Mouse (Mus musculus) adrenal gland, adult 2 months (tissue): ENCODE measurements around the gene C1ql3. TPM values are rescaled to one million over a fixed set of nuclear protein-coding genes. Genes with fewer than 3 reads are reported as not detected.

Experiments
- polyA plus RNA-seq: library from polyadenylated mRNA; depleted of rRNA; stranded (reverse); fragments of >200 nt; gene quantifications from 2 replicates; pipeline ENCODE4 v1.2.3, GENCODE M21; 2012; rRNA removed
- total RNA-seq, 2 experiments: library from RNA; stranded (reverse); gene quantifications; 2 replicates each; pipeline ENCODE4 v1.2.3; 2021

The C1ql3 gene
- total and polyA plus RNA-seq, 3 experiments: not detected

Other genes with a start within 250 kb of the C1ql3 start
- 10 to 100 TPM; 12.1 to 13.6 TPM for gene Pter, start 87.8 kb downstream of the C1ql3 start, total RNA-seq
- gene Pter, start 87.8 kb downstream of the C1ql3 start, polyA plus RNA-seq: 1.4 and 3.5 TPM in 2 replicates